Mouse (Mus musculus): ENCODE data around the gene Zfp36l1. TPM values are rescaled to one million over a fixed set of nuclear protein-coding genes. Genes with fewer than 3 reads are reported as not detected.

Gene Zfp36l1
- 87.2 and 92.3 TPM in 2 replicates for polyA plus RNA-seq (2016; fragmentation: Nextera tagmentation; extraction: Ambion mirVana)

- peaks cover 8% of the 10 kb centered on the region for H3K27me3 ChIP-seq
- H3K4me3 ChIP-seq: peak within 1 kb of the TSS; percentile 72
- H3K9me3 ChIP-seq (replicated peaks): no peaks in the 10 kb centered on the region
- peak within 1 kb of the TSS; percentile 96 for H3K27ac ChIP-seq
- ATAC-seq (ENCODE audit: low FRiP score): peak; percentile 42
- peak within 1 kb of the TSS; percentile 93 for H3K4me2 ChIP-seq (replicated peaks)
- peaks cover 36% of the 10 kb centered on the region for H3K4me1 ChIP-seq
- under 1% methylated on average over 35 of the region's 42 CpGs for WGBS
- peak within 1 kb of the TSS; percentile 90 for H3K9ac ChIP-seq
- peaks cover 9% of the 10 kb centered on the region; the same call in 1 of the 2 replicates for H3K36me3 ChIP-seq
Measured at GRCm38 (mm10) chr12:80112852-80113551, at the start of gene Zfp36l1. Gene Zfp36l1 (minus strand): TSS chr12:80113013.

- H3K4me3 ChIP-seq: no peak overlapping the region
- H3K9me3 ChIP-seq (replicated peaks): no peaks in the 10 kb centered on the region
- no peak for ATAC-seq (ENCODE audit: low FRiP score)
- H3K27ac ChIP-seq: no peak overlapping the region
- H3K36me3 ChIP-seq: no peaks in the 10 kb centered on the region
- no peaks in the 10 kb centered on the region for H3K27me3 ChIP-seq
- no peaks in the 10 kb centered on the region for H3K4me1 ChIP-seq
- no peak overlapping the region for H3K9ac ChIP-seq
- 72% methylated on average over 3 of the region's 3 CpGs for WGBS
- H3K4me2 ChIP-seq (replicated peaks): no peak overlapping the region
Measured at GRCm38 (mm10) chr12:80162448-80162847, 49.6 kb upstream of the Zfp36l1 start.

- no peak overlapping the region; the same call in 1 of the 2 replicates for H3K4me2 ChIP-seq (replicated peaks)
Measured at GRCm38 (mm10) chr12:80157675-80158074, 44.9 kb upstream of the Zfp36l1 start.

GRCm38 (mm10) chr12:80153687-80154326 lies 41.0 kb upstream of the Zfp36l1 start:
- no peak for ATAC-seq (ENCODE audit: low FRiP score)
- Histone ChIP-seq H3K4me1 (no peaks in the 10 kb centered on the region), H3K4me3 (no peak overlapping the region), H3K4me2 (replicated peaks) (no peak overlapping the region), H3K27me3 (no peaks in the 10 kb centered on the region), H3K27ac (no peak overlapping the region), H3K36me3 (no peaks in the 10 kb centered on the region), H3K9me3 (replicated peaks) (0 out of 2 replicates have a peak, but pooled peaks cover 3% of the 10 kb centered on the region), H3K9ac (no peak overlapping the region)
- 40% methylated on average over 10 of the region's 10 CpGs for WGBS

More at GRCm38 (mm10) chr12:80157675-80158074, 44.9 kb upstream of the Zfp36l1 start:
- Histone ChIP-seq H3K36me3 (no peaks in the 10 kb centered on the region), H3K27ac (no peak overlapping the region), H3K4me3 (no peak overlapping the region), H3K9me3 (replicated peaks) (0 out of 2 replicates have a peak, but pooled peaks cover 3% of the 10 kb centered on the region), H3K27me3 (no peaks in the 10 kb centered on the region), H3K4me1 (no peaks in the 10 kb centered on the region), H3K9ac (no peak overlapping the region)
- ATAC-seq (ENCODE audit: low FRiP score): no peak
- WGBS: 12% methylated on average over 5 of the region's 5 CpGs

- Histone ChIP-seq H3K36me3 (no peaks in the 10 kb centered on the region), H3K27me3 (no peaks in the 10 kb centered on the region), H3K9me3 (replicated peaks) (0 out of 2 replicates have a peak, but pooled peaks cover 3% of the 10 kb centered on the region), H3K9ac (no peak overlapping the region), H3K27ac (no peak overlapping the region), H3K4me3 (no peak overlapping the region), H3K4me1 (no peaks in the 10 kb centered on the region), H3K4me2 (replicated peaks) (no peak overlapping the region)
- 79% methylated on average over 6 of the region's 6 CpGs for WGBS
- no peak for ATAC-seq (ENCODE audit: low FRiP score)
Measured at GRCm38 (mm10) chr12:80153078-80153477, 40.3 kb upstream of the Zfp36l1 start.

- H3K27ac ChIP-seq: no peak overlapping the region
- no peak for ATAC-seq (ENCODE audit: low FRiP score)
- no peak overlapping the region for H3K4me3 ChIP-seq
- 0 out of 2 replicates have a peak, but pooled peaks cover 3% of the 10 kb centered on the region for H3K9me3 ChIP-seq (replicated peaks)
- H3K4me2 ChIP-seq (replicated peaks): no peak overlapping the region
- no peaks in the 10 kb centered on the region for H3K36me3 ChIP-seq
- no peak overlapping the region for H3K9ac ChIP-seq
- 90% methylated on average over 6 of the region's 6 CpGs for WGBS
- H3K4me1 ChIP-seq: no peaks in the 10 kb centered on the region
- H3K27me3 ChIP-seq: no peaks in the 10 kb centered on the region
Measured at GRCm38 (mm10) chr12:80151821-80152220, 39.0 kb upstream of the Zfp36l1 start.

GRCm38 (mm10) chr12:80150624-80151023 lies 37.8 kb upstream of the Zfp36l1 start:
- Histone ChIP-seq H3K4me2 (replicated peaks) (0 out of 2 replicates have a peak overlapping the region, but pooled peaks have one; percentile 6), H3K27me3 (no peaks in the 10 kb centered on the region), H3K9me3 (replicated peaks) (0 out of 2 replicates have a peak, but pooled peaks cover 3% of the 10 kb centered on the region), H3K4me3 (no peak overlapping the region), H3K36me3 (no peaks in the 10 kb centered on the region), H3K4me1 (peaks cover 5% of the 10 kb centered on the region; the same call in 1 of the 2 replicates), H3K27ac (no peak overlapping the region), H3K9ac (no peak overlapping the region)
- no peak for ATAC-seq (ENCODE audit: low FRiP score)
- WGBS: 30% methylated on average over 8 of the region's 8 CpGs

GRCm38 (mm10) chr12:80147563-80148214 lies 34.9 kb upstream of the Zfp36l1 start:
- Histone ChIP-seq H3K4me1 (peaks cover 9% of the 10 kb centered on the region; the same call in 1 of the 2 replicates), H3K27ac (no peak overlapping the region), H3K9ac (no peak overlapping the region), H3K9me3 (replicated peaks) (no peaks in the 10 kb centered on the region), H3K4me2 (replicated peaks) (no peak overlapping the region), H3K4me3 (no peak overlapping the region), H3K36me3 (no peaks in the 10 kb centered on the region), H3K27me3 (no peaks in the 10 kb centered on the region)
- 85% methylated on average over 11 of the region's 11 CpGs for WGBS
- ATAC-seq (ENCODE audit: low FRiP score): no peak

GRCm38 (mm10) chr12:80146227-80147223 lies 33.7 kb upstream of the Zfp36l1 start:
- Histone ChIP-seq H3K4me3 (no peak overlapping the region), H3K4me1 (peaks cover 9% of the 10 kb centered on the region; the same call in 1 of the 2 replicates), H3K4me2 (replicated peaks) (no peak overlapping the region), H3K9ac (no peak overlapping the region), H3K9me3 (replicated peaks) (no peaks in the 10 kb centered on the region), H3K27ac (0 out of 2 replicates have a peak overlapping the region, but pooled peaks have one; percentile 2), H3K27me3 (no peaks in the 10 kb centered on the region), H3K36me3 (no peaks in the 10 kb centered on the region)
- no peak for ATAC-seq (ENCODE audit: low FRiP score)
- 39% methylated on average over 21 of the region's 21 CpGs for WGBS

- no peak overlapping the region for H3K4me2 ChIP-seq (replicated peaks)
- H3K9ac ChIP-seq: no peak overlapping the region
- H3K27ac ChIP-seq: 0 out of 2 replicates have a peak overlapping the region, but pooled peaks have one; percentile 2
- no peaks in the 10 kb centered on the region for H3K27me3 ChIP-seq
- ATAC-seq (ENCODE audit: low FRiP score): no peak
- H3K4me3 ChIP-seq: no peak overlapping the region
- no peaks in the 10 kb centered on the region for H3K9me3 ChIP-seq (replicated peaks)
- WGBS: 40% methylated on average over 8 of the region's 8 CpGs
- H3K4me1 ChIP-seq: peaks cover 9% of the 10 kb centered on the region; the same call in 1 of the 2 replicates
- H3K36me3 ChIP-seq: no peaks in the 10 kb centered on the region
Measured at GRCm38 (mm10) chr12:80145365-80145764, 32.6 kb upstream of the Zfp36l1 start.

- Histone ChIP-seq H3K4me1 (peaks cover 9% of the 10 kb centered on the region; the same call in 1 of the 2 replicates), H3K4me3 (no peak overlapping the region), H3K27ac (no peak overlapping the region), H3K9me3 (replicated peaks) (no peaks in the 10 kb centered on the region), H3K9ac (no peak overlapping the region), H3K36me3 (no peaks in the 10 kb centered on the region), H3K27me3 (0 out of 2 replicates have a peak, but pooled peaks cover under 1% of the 10 kb centered on the region), H3K4me2 (replicated peaks) (no peak overlapping the region)
- WGBS: 64% methylated on average over 3 of the region's 3 CpGs
- ATAC-seq (ENCODE audit: low FRiP score): no peak
Measured at GRCm38 (mm10) chr12:80144846-80145245, 32.0 kb upstream of the Zfp36l1 start.
